Mouse (Mus musculus): ENCODE results near the gene Accs.

DNA sequence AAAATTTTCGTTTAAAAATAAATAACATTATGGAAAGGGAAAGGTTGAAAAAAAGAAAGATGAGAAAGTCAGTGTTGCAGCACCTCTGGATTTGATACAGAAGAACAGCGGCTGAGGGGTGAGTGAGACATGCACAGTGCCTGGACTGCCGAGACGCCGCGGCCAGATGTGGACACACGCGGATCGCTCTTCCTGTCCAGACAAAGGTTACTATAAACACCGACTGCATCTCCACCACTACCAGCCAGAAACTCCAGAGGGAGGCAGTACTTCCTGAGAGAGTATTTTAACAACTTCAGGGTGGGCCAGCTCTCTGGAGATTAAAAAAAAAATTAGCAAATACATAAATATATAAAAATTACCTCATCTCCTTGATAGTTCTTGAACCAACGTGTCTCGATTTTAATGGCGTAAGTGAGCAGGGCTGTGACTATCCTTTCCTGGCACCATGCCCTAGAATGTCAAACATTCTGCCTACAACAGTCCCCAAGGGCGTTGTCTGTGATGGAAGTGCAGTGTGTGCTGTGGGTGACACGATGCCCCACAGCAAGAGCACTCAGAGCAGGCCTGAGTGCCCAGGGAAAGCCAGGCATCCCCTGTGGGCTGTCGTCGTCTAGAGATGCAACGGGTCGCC is 52.5 kb downstream of the Accs start:
- TF ChIP-seq CEBPB (IDR thresholded peaks at IDR 0.05; ENCODE audit: insufficient read depth, poor library complexity, severe bottlenecking) (no peak), POLR2A (IDR thresholded peaks at IDR 0.05; ENCODE audit: insufficient read length, low read depth) (no peak), POLR2AphosphoS2 (IDR thresholded peaks at IDR 0.05; ENCODE audit: insufficient read length, low read depth) (no peak), MAX (IDR thresholded peaks at IDR 0.05; ENCODE audit: low read depth) (no peak), USF1 (IDR thresholded peaks at IDR 0.05; ENCODE audit: low read depth) (no peak), MYOD1 (IDR thresholded peaks at IDR 0.05; ENCODE audit: control insufficient read depth in 1 of 3, insufficient read length in 2 of 3, low read depth in 2 of 3) (no peak), TCF12 (IDR thresholded peaks at IDR 0.05; ENCODE audit: insufficient read depth, poor library complexity, severe bottlenecking) (no peak)

Data from myocyte (in vitro differentiated cells).